Mouse (Mus musculus) Muller cell, postnatal 12 days (primary cell): Measurements from ENCODE around the gene Efcab9.
A peak's percentile ranks its signal among the peaks of the same experiment; 100 is the strongest.

Experiments
- DNase-seq: peaks from one replicate; pipeline ENCODE4 v3.0.0-alpha.2; 2015; ENCODE audit errors: inconsistent ontology term

The Efcab9 gene

DNA sequence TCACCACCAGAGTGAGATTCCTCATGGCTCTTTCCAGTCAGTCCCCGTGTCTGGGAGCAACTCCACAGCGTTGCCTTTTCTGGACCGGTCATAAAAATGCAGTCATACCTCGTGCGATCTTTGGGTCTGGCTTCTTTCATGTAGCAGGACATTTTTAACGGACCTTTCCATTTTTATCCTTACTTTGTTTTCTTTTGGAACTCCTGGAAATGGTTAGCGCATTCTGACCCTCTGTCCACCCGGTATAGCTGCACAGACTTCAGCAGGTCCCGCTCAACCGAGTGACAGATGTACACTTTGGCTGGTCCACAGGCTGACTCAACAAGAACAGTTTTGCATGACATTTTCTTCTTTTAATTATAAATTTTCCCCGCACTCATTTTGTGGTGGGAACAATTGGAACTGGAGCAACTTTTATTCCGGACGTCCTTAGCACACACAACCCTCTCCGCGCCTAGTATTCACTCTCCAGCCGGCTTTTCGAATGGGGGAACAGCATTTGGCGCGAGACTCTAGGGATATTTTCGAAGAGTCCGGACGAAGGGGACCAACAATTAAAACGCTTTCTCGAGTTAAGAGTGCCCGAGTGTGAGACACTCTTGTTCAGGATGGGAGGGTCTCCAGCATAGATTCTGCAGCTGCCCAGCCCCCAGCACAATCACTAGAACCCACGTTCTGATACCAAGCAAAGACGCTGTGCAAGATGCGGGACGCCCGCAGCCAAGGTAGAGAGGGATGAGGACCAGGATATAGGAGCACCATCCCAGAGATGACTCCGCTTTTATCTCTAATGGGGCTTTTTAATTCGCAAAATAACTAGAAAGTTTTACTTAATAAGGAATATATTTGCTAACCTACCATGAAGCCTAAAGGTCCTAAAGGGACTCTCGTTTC lies at the start of gene Efcab9:
TSS of gene Efcab9 (minus strand) at position 211 of the 894 bp plus-strand sequence.
- peak; percentile 26 for DNase-seq

DNA sequence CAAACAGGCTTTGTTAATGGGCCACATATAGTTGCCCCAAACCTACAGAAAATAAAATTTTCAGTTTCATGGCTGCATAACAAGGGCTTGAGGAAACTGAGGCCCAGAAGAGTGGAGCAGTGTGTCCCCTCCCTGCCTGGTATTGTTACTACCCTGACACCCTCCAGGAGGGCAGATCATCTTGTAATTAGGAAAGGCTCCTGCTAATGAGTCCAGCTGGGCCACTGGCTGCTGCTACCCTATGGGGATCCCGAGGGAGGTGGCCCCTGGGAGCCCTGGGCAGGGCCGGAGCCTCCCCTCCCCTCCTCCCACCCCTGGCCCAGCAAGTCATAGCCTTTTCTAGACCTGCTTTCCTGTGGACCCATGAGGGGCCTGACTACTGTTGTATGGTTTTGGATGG lies 49.1 kb upstream of the Efcab9 start:
- no peak for DNase-seq

DNA sequence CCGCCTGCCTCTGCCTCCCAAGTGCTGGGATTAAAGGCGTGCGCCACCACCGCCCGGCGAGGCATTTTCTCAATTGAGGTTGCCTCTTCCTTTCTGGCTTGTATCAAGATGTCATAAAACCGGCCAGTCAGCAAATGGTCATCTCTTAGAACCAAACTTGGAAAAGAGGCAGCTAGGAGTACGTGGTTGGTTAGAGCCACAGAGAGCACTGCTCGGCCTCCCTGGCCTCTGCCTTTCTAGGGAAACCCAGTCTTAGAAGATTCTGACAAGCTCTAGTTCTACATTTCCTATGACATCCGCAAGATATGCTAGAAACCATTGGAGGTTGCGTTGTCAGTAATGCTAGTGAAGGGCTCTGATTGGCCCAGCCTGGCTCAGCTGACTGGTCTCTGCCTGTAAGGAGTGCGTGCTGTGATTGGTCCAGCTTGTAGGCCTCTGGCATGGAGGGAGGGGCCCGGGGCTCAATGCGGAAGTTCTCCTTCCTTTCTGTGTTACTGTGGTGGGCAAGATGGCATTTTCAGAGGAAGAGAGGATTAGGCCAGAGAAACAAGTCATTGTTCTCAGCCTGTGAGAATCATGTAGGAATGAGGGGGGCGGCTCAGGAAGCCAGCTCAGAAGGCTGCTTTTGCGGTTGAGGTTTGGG lies 48.5 kb upstream of the Efcab9 start:
- peak; percentile 82 for DNase-seq

DNA sequence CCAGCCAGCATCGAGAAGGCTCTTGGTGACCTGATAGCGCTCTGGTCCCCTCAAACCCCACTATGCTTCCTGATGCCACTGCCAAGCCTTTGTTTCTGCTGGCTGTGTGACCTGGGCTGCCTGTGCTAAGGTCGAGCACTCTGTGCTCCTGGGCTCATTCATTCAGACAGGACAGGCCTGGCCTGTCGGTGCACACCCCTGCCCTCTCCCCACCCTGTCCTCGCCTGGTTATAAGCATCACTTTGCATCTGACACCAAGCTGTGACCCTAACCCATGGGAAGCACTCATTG lies 44.8 kb upstream of the Efcab9 start:
- no peak for DNase-seq

DNA sequence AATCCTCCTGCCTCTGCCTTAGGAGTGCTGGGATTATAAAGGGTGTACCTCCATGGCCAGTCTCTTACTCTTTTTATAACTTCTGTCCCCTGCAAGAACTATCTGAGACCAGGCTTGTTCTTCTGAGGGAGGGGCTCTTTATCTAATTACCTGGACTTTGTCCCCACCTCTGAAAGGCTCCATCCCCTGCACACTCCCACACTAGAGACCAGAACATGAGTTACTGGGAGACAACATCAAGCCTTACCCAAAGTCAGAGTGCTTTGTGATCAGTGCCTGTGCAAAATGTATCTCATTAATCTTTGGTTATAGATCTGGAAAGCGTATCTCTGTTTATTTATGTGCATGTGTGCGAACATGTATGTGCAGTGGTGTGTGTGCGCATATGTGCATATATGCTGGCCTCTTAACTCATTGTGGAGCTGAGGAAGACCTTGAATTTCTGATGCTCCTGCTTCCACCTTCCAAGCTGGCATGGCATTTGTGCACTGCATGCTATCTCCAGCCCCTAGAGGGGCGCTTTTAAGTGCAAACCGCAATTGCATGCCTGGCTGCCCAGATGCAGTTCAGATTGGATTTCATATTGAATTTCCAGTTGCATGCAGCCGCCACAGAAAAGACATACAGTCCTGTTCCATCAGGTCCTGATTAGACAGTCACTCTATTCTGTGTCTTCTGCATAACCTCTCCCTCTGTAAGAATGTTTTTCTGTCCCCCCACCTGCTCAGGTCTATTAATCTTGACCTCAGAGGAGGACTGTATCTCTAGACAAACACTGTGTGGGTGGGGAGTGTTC lies 44.3 kb upstream of the Efcab9 start:
- no peak for DNase-seq

DNA sequence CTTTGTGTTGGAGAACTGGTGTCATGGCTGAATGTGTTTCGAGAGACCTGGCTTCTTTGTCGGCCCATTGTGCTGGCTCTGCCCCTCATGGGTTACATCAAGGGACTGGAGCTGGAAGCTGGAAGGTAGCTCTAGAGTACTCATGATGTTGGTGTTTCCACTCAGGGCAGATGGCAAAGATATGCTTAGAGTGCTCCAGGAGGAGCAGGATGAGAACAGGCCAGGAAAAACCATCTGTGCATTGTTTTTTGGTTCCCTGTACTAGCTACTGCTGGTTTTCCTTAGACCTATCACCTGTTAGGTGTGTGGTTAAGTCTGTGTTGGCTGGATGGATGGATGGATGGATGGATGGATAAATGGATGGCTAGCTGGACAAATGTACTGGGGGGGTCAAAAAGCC lies 41.8 kb upstream of the Efcab9 start:
- no peak for DNase-seq

DNA sequence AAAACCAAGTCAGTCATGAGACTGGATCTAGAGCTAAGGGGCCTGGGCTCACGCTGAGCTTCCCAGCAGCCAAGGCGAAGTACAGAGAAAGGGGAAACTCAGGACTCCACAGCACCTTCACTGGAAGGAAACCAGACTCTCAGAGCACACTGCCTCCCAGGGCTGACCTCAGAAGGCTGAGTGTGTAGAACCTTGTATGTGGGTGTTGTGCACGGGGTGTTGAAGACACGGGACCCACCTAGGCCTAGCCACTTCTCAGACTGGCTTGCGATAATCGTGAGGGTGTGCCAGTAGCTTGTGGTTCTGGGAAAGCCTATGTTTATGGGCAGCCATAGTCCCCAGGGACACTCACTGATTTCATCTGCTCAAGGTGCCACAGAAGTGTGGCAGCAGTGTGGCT lies 39.2 kb upstream of the Efcab9 start:
- DNase-seq = no peak

DNA sequence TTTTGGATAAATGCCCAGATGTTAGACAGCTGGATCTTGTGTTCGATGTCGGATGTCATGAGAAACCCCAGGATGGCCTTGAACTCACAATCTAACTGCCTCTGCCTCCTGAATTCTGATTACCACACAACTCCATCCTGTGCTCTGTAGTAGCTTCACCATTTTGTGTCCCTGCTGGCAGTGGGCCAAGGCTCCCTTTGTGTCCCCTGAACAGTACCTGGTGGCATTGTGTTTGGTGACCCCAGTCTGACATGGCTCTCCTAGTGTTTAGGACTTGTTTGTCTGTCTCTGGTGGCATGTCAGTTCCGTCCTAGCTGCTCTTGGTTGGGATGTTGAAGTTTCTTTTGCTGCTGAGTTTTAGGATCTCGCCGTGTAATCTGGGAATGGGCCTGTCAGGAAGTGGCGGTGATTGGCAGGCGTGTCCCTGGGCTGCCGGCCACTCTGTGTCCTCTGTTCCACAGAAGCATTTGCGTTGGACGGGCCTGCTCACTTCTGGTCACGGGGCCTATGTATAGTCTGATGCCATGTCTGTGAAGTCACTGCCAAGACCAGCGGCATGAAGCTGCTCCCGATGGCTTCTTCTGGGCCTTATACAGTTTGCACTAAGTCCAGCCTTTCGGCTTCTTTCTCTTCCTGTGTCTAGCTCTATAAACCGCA lies 36.9 kb upstream of the Efcab9 start:
- no peak for DNase-seq

DNA sequence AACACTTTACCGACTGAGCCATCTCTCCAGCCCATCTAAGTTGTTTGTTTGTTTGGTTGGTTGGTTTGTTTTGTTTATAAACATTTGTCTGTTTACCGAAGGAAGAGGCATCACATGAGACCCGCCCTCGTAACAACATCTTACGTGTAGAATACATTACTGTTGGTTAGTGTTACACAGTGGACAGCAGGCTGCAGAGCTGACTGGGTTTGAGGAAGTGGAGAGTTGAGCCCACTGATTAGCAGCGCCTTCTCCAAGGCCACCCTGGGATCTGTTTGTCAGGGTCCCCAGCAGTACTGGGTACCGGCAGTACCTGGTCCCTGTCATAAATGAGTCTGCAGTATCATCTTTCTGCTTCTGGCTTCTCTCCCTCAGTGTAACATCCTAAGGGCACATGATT lies 36.2 kb upstream of the Efcab9 start:
- no peak for DNase-seq

DNA sequence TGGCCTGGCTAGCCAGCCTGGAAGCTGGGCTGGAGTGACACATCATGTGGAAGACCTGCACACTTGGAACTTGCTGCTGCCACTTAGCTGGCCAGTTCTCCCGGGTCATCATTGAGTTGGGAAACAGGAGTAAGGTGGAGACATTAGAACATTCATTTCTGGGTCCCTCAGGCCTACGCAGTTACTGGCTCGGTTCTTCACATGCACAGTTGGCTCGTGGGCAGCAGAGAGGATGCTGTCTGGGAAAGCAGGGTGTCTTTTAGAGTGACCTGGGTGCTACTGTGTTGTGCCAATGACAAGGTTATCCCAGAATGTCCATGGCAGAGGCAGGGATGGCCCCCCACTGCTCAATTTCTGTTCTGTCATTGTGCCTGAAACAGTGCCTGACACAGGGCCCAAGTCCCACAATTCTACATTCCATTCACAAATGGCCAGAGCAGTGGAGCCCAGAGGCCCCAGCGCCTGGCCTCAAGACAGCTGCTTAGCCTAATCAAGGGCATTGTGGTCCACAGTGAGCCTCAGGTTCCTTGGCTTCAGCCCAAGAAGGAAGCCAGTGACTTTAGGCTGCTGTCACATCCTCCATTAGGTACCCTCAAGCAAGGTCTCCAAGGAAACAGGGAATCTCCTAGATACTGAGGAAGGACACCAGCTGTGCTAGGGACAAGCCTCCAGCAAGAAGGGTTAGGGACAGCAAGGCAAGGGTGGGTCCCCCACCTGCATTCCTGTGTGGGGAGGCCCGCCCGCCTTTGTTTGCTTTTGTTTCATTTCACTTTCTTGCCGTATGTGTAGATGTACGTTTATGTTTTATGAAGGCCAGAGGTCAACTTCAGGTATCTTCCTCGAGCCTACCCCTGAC lies 35.3 kb upstream of the Efcab9 start:
- no peak for DNase-seq

DNA sequence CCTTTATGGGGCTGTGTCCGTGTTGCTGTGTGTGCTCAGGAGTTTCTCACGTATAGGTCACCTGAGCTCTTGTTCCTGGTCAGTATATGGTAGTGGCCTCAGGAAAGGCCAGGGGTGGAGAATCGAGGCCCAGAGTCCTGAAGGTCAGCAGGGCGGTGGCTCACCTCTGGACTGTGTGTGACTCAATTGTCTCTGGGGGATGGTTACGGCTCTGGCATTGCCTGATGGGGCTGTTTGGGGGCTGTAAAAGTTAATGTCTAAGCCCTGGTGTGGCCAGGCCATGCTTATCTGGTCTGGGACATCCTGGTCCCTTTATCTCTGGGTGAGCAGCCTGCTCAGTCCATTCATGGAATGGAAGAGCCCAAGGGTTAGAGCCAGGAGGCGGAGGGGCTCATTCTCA lies 34.3 kb upstream of the Efcab9 start:
- DNase-seq = no peak

DNA sequence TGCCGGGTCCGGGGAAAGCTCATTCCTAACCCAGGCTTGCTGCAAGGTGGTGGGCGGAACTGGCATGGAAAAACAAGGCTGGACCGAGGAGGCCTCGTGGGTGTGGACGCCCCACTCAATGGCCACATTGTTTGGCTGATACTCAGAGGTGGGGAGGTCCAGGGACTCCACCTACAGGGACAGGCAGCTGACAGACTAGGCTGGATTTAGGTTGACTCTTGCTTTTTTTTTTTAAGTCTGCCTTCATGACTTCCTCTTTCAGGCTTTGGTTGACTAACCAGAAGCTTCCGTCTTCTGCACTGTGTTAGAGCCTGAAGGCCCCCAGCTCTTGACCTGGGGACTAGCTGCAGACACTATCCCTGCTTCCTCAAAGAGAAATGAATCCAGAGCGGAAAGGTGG lies 33.2 kb upstream of the Efcab9 start:
- DNase-seq = peak; percentile 80

DNA sequence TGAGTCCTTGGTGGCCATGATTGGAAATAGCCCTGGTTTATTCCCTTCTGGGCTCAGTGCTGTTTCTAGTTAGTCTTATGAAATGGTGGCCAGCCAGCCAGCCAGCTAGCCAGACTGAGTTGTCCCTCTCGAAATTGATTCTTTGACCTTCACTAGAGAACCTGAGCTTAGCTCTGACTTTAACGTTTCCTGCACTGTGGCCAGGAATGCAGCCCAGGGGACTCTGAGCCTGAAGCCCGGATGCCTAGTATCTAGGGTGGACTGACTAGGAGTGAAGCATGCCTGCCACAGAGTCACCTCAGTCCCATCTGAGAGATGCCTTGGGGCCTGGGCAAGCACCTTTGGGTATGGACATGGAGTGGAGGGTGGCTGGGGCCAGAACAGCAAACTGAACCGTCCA lies 32.7 kb upstream of the Efcab9 start:
- no peak for DNase-seq

DNA sequence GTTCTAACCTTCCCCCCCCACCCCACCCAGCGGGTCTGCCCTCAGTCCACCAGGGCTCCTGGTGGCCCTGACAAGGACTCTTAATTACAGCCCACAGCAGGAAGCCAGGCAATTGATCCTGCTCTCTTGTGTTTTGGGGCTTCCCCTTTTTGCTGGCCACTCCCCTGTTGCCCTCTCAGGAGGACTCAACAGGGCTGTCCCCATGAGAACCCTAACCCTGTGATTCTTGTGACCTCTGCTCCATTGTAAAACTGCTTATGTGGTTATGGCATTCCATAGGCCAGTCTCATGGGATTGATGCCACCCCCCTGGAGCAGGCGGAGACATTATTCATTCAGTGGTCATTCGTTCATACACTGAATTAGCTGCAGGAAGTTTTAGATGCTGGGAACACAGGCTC lies 31.8 kb upstream of the Efcab9 start:
- DNase-seq = peak; percentile 52

DNA sequence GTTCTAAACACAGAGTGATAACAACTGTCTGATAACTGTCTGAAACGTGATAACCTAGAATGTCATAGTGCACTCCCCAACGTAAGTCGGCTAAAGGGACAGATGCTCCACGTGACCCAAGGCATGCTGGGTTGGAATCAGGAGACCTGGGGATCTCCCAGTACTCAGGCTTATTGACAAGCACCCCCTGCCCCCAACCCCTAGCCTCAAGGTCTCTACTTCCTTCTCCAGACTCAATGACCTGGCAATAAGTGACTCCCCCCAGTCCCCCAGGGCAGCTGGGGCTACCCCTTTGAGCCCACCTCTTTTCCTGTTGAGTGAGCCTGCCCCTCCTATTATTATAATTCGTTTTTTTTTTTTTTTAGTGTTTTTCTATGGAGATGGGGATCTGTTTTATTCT lies 30.8 kb upstream of the Efcab9 start:
- DNase-seq = no peak

DNA sequence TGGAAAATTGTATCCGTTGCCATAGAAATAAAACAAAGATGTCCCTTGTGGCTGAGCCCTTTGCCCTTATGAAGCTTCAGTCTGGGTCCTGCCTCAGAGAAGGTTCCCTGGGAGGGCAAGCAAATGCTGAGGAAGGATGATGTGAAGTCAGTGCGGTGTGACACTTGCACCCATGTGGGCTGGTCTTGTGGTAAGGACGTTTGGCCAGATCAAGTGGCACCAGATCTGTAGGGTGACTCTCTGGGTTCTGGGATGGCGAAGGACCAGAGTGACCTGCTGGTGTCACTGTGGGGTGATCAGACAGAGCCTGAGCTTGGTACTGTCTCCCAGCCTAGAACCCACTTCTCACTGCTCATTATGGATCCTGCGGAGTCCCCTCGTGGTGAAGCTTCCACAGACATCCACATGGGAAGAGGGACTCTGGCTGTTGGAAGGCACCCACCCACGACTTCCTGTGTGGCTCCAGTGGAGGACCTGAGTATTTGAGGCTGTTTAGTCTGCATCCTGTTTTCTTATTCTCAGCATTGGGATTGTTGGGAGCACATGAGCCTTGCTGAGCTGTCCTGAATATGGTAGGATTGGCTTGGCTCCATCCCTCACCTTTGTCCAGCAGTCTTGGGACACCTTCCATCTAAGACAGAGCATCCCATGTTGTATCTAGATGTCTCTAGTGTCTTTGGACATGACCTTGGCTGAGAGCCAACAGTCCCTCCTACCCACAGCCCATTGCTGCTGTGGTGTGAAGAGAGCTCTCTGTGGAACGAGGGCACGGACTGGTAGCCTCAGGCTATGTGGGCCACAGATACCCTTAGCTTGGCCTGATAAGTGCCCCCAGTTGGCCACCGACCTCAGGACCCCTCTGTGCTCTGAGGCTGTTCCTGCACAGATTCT lies 29.8 kb upstream of the Efcab9 start:
- DNase-seq = no peak

DNA sequence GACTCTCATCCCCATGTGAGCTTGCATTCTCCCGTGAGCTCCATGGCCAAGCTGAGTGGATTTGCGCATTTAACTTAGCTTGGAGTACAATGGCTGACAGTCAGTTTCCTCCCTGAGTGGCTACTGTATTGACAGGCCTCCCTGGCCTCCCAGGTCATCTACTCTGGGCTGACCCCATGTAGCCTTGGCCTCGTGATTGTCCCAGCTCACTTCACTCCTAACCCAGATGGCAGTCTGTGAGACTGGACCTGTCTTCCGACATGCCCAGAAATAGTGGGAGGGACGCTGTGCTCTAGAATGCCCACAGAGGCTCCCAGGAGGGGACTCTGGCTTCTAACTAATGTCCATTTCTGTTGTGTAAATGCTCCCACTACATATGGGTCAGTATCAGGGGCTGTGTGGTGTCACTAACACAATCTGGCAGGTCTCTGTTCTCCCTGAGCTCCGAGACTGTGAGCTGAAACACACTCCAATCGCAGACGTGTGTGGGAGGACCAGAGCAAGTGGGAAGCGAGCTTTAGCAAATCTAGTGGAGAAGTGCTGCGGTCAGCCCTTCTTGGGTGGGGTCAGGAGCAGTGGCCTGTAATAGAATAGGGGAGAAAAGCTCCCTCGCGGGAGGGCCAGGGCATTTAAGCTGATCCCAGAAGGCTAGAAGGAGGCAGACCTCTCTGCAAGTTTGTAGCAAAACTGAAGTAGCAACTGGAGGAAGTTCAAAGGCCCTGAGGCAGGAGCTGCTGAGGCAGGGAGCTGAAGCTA lies 28.3 kb upstream of the Efcab9 start:
- no peak for DNase-seq

DNA sequence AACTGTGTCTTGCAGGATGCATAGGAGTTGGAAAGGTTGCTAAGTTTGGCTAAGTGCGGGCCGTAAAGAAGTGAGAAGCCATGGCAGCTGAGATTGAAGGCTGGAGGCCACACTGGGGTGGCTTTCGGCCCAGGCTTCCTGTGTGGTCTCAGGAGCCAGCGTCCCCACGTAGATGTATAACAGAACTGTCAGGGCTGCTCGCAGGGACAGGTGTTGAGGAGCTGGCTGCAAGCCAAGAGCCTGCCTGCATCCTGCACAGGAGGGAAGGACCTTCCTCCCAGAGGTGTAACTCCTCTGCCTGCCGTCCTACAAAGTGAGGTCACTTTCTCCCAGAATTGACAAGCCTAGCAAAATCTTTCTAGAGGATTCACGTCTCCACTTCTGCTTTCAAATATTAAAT lies 26.8 kb upstream of the Efcab9 start:
- DNase-seq = no peak

DNA sequence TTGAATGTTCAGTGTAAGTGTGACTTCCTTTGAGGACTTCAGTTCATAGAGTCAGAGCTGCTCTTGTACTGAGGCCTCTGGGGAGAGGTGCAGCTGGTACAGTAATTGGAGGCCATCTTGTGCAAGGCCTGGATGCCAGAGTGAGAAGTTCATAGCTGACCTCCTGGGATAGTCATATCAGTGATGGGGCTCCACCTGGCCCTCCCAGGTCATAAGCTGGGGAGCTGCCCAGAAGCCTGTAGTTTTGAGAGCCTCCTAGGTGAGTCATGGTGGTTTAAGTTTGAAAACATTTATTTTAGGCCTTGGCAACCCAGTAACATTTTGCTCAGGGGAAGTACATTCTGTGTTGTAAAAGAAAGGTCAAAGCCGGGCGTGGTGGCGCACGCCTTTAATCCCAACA lies 26.1 kb upstream of the Efcab9 start:
- no peak for DNase-seq
